Mouse (Mus musculus): Measurements from ENCODE around the gene Kctd17. TPM values are rescaled to one million over a fixed set of nuclear protein-coding genes. Genes with fewer than 3 reads are reported as not detected.

Gene Kctd17
- total RNA-seq, 4 experiments from 2014 or later = 80.2 to 106 (median 96.4) TPM

DNA sequence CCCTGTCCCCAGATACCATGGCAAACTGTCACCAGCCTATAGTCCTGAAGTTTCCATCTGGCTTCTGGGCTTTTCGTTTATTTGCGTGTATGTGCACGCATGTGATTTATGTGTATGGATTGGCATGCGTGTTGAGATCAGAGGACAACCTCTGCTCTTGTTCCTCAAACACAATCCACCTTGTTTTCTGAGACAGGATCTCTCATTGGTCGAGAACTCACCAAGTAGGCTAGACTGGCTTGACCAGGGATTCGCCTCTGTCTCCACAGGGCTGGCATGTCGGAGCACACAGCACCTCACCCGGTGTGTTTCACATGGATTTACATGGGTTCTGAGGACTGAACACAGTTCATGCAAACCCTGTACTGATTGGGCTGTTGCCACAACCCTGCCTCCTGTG lies 14.2 kb upstream of the Kctd17 start:
- no peak for DNase-seq

DNA sequence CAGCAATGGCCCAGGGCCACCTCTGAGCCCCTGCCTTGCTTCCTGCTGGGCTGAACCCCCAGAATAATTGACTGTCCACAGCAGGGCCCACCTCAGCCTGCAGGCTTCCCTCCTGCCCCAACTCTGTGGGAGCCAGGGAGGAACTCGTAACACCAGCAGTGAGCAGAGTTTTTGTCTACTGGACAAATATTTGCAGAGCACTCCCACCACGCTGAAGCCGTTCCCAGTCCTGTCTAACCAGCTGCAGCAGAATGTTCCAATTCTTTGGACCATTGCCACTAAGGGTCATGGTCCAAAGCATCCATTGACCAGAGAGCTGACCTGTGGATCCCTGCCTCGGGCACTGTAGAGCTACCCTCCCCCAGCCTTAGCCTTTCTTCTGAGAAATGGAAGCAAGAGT lies 11.4 kb upstream of the Kctd17 start:
- no peak for DNase-seq

DNA sequence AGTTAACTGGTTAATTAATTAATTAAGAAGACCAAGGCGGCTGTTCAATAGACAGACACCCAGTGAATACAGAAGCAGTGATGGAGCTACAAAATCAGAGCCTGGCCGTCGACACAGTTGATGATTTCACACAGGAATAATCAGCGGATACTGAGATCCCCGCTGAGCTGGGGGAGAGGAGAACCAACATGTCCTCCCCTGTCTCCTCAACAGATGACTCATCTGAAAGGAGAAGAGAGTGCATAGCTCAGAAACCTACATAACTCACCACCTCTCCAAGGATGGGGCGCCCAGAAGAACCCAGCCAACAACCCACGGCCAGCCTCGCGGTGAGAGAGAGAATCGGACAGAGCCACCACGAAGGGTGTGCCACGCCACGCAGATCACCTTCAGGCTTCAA lies 8.0 kb upstream of the Kctd17 start:
- no peak for DNase-seq

GRCm38 (mm10) chr15:78422046-78422956 lies 6.1 kb upstream of the Kctd17 start:
- no peak for DNase-seq

- no peak for DNase-seq
Observed at GRCm38 (mm10) chr15:78424507-78424906, 3.9 kb upstream of the Kctd17 start.

DNA sequence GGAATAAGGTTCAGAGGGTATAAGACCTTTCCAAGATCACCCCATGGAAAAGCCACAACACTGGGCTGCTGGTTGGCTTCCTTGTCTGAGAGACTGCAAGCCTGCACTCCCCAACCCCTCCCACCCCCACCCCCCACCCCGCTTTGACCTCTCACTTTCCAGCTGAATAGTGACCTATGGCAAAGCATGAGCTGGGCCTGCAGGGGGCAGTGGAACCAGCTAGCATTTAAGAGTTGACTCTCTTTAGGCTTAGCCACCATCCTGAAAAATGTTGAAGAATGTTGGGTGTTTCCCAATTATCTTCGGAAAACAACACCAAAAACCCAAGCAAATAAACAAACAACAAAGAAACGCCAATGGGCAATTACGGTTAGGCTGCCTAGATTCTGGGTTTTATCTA lies 3.1 kb upstream of the Kctd17 start:
- no peak for DNase-seq

GRCm38 (mm10) chr15:78429139-78429459 lies 735 bp downstream of the Kctd17 start:
- no peak for DNase-seq

DNA sequence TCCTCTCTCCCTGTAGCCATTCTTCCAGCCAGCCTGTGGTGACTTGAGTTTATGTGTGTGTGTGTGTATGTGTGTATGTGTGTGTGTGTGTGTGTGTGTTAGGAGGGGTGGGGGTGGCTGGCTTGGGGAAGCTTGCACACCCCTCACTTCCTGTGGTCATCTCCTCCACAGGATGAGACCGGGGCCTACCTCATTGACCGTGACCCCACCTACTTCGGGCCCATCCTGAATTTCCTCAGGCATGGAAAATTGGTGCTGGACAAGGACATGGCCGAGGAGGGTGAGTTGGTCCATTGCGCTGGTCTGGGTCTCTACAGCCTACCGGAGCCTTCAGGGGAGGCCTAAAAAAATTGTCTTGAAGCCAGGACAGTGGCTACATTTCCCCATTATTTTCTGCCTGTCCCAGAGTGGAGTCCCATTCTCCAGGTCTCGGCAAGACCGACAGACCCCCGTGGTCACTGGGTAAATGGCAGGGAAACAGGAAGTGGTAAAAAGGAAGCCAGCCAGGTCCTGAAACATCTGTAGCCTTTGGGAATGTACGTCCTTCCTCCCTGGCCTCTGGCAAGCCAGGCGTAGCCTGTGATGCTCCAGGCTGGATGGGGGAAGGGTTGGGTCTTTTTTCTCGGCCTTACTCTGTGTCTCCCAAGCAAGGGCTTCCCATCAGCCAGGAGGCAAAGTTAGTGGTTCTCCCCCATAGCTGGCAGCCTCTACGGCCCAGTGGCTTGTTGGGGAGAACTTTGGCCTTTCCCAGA lies 1.7 kb downstream of the Kctd17 start:
- DNase-seq = no peak

GRCm38 (mm10) chr15:78430874-78431273 lies 2.5 kb downstream of the Kctd17 start:
- no peak for DNase-seq

DNA sequence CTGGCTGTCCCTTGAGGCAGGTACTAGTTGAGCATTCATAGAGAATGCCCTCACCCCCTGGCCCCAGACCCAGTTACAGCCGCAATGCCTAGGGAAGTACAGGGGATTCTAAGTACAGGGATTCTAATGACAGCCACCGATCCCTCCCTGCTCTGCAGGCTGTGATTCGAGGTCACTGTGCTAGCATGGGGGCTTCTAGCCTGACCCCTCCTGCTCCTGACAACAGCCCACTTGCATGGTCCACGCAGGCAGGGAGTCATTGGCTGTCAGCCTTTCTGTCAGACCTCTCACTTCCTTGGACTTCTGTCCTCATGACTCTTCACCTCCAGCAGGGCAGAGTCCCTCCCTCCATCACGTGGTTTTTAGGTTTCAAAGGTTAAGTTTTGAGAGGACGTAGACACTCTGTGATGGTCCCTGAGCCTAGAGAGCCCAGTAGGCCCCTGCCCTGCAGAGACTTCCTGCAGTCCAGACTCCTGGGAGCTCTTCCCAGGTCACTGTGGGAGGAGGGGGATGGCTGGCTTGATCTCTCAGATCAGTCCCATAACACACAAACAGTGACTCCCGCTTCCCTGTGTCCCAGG lies 3.3 kb downstream of the Kctd17 start:
- DNase-seq = no peak

GRCm38 (mm10) chr15:78434896-78435520 lies 6.6 kb downstream of the Kctd17 start:
- no peak for DNase-seq

DNA sequence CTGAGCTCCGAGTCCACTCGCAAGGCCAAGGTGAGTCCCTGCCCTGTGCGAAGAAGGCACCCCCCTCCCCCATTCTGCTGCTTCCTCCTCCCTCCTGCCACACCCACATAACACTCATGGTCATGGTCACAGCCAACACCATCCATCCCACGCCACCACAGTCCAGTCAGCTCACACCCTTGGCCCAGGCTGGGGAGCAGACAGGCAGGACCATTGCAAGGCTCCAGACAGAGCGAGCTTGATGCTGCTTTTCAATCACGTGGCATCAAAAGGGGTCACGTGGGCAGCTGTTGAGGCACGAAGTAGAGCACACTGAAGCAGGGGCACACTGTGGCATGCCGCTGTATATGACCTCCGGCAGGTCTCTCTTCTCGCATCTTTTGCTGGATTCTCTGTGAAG lies 7.3 kb downstream of the Kctd17 start:
- no peak for DNase-seq

GRCm38 (mm10) chr15:78436380-78437192 lies 8.2 kb downstream of the Kctd17 start:
- DNase-seq = peak; percentile 90

- DNase-seq = peak; percentile 83
Observed at GRCm38 (mm10) chr15:78437237-78438017, 9.1 kb downstream of the Kctd17 start.

DNA sequence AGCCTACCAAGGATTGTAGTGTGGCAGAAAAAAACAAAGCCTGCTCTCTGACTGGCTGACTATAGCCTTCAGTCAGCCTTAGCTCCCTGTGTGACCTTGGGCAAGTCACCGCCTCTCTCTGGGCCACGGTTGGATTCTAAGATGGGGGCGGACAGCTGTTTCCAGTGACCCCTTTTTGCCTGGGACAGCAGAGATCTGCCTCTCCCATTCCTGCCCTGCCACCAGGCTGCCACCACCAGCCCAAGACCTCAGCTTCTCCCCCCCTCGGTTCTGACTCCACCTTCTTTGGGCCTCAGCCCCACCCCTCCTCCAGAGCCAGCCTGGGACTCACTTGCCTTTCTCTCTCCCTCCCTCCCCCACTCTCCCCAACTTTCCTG lies 9.6 kb downstream of the Kctd17 start:
- peak; percentile 82 for DNase-seq

- DNase-seq = no peak
Observed at GRCm38 (mm10) chr15:78438505-78438904, 10.1 kb downstream of the Kctd17 start.

GRCm38 (mm10) chr15:78438973-78439372 lies 10.6 kb downstream of the Kctd17 start:
- no peak for DNase-seq

DNA sequence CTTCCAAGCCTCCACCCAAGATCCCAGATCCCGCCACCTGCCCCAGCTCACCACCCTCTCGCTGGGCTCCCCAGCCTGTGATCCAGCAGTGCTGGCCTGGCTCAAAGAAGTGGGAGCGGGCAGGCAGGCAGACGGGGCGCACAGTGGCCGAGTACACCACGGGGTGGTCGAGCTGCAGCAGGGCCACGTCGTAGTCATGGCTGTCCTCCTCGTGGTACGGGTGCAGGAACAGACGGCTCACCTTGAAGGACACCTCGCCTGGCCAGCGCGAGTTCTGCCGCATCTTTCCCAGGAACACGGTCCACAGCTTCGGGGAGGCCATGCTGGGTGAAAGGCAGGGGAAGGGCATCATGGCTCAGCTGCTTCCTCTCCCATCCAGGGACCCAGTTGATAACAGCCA lies 13.9 kb downstream of the Kctd17 start:
- DNase-seq = no peak

DNA sequence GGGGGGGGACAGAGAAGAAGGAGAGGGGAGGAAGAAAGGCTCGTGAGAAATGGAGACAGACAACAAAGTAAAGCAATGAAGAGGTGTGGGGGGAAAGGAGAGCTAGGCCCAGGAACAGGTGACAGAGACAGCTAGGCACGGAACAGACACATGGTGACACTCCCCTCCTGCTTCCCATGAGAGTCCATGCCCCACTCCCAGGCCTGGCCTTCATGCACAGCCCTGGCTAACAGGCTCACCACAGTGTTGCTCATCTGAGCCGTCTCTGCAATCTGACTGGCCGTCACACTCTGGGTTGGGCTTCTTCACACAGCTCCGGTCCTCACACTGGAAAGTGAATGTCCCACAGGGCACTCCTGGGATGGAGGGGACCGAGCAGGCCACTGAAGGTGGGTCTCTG lies 15.5 kb downstream of the Kctd17 start:
- DNase-seq = no peak

DNA sequence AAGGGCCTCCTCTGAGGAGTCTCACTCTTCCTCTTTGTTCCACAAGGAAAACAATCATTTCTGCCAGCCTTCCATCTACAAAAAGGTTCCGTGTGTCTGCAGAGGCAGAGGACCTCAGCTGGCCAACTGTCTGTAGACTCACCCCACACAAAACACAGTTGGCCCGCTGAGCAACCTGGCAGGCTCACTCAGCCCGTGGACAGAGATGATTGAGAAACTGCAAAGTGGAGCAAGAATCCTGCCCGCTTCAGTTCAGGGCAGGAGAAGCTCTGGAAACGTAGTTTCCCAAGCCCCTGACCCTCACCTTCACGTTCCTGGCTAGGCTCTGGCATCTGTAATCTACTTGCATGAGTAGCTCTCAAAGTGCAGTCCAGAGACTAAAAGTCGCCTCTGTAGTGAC lies 18.8 kb downstream of the Kctd17 start:
- no peak for DNase-seq

Data from adrenal gland, adult 8-10 months (tissue).